Mouse (Mus musculus): ENCODE results near the gene Olfr518. TPM values are rescaled to one million over a fixed set of nuclear protein-coding genes. Genes with fewer than 3 reads are reported as not detected.

The Olfr518 gene
- polyA plus RNA-seq, 1 experiment from 2014 or later, result not detected

Other genes with a start within 250 kb of the Olfr518 start
- gene Olfr509, start 233.1 kb downstream of the Olfr518 start, polyA plus RNA-seq (2015; fragmentation: Nextera tagmentation; extraction: Ambion mirVana), result not detected in 2 replicates
- gene Olfr510, start 218.6 kb downstream of the Olfr518 start, polyA plus RNA-seq (2015; fragmentation: Nextera tagmentation; extraction: Ambion mirVana), result not detected in 2 replicates
- not detected in 2 replicates for gene Olfr512, start 171.7 kb downstream of the Olfr518 start, polyA plus RNA-seq (2015; fragmentation: Nextera tagmentation; extraction: Ambion mirVana)
- not detected in 2 replicates for gene Olfr513, start 134.0 kb downstream of the Olfr518 start, polyA plus RNA-seq (2015; fragmentation: Nextera tagmentation; extraction: Ambion mirVana)
- not detected in 2 replicates for gene Olfr514, start 59.0 kb downstream of the Olfr518 start, polyA plus RNA-seq (2015; fragmentation: Nextera tagmentation; extraction: Ambion mirVana)
- gene Olfr516, start 34.5 kb downstream of the Olfr518 start, polyA plus RNA-seq (2015; fragmentation: Nextera tagmentation; extraction: Ambion mirVana), result not detected in 2 replicates
- not detected in 2 replicates for gene Olfr517, start 12.6 kb downstream of the Olfr518 start, polyA plus RNA-seq (2015; fragmentation: Nextera tagmentation; extraction: Ambion mirVana)
- gene Olfr519, start 9.4 kb upstream of the Olfr518 start, polyA plus RNA-seq (2015; fragmentation: Nextera tagmentation; extraction: Ambion mirVana), result not detected in 2 replicates
- gene Nlrp10, start 45.2 kb upstream of the Olfr518 start, polyA plus RNA-seq (2015; fragmentation: Nextera tagmentation; extraction: Ambion mirVana), result 1.5 and 2.0 TPM in 2 replicates
- gene Eif3f, start 49.4 kb upstream of the Olfr518 start, polyA plus RNA-seq (2015; fragmentation: Nextera tagmentation; extraction: Ambion mirVana), result 67.8 and 85.2 TPM in 2 replicates
- gene Tub, start 65.3 kb upstream of the Olfr518 start, polyA plus RNA-seq (2015; fragmentation: Nextera tagmentation; extraction: Ambion mirVana), result 2.3 and 2.5 TPM in 2 replicates
- 1.7 and 1.8 TPM in 2 replicates for gene Ric3, start 198.3 kb upstream of the Olfr518 start, polyA plus RNA-seq (2015; fragmentation: Nextera tagmentation; extraction: Ambion mirVana)